Mouse (Mus musculus): Measurements from ENCODE around the gene Tmem214. TPM values are rescaled to one million over a fixed set of nuclear protein-coding genes. Genes with fewer than 3 reads are reported as not detected.
A peak's percentile ranks its signal among the peaks of the same experiment; 100 is the strongest.

The Tmem214 gene
- total RNA-seq (2022), result 10 to 100 TPM; 26.5 to 32.4 (median 29.7) TPM

GRCm38 (mm10) chr5:30867712-30868111, at the start of gene Tmem214:
Tmem214 (plus strand) TSS chr5:30868012.
- DNase-seq (ENCODE audit: low spot score in 2 of 2), result no peak

DNA sequence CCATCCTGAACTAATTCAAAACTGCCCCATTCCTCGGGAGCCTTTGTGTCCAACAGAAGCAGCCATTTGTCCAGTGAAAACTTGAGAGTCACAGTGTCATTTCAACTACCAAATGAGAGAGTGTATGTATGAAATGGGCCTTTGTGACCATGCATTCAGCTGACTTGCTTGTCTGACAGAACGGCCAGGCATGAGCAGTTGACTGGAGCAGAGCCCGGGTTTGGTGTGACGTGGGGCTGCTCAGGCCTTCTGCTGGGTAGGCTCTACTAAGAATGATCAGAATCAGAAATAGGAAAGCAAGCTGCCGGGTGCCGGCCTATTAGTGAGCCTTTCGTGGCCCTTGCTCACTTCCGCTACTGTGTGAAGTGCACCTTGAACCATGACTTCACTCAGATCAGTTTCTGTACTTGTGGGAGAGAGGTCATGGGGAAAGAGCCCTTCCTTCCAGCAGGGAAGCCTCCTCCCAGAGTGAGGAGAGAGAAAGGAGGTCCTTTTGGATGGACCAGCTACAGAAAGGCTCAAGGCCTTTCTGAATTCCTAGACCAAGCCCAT, 49.0 kb upstream of the Tmem214 start:
- DNase-seq (ENCODE audit: low spot score in 2 of 2), result no peak

- no peak for DNase-seq (ENCODE audit: low spot score in 2 of 2)
Observed at GRCm38 (mm10) chr5:30822689-30823088, 45.1 kb upstream of the Tmem214 start.

- DNase-seq (ENCODE audit: low spot score in 2 of 2), result no peak
Observed at GRCm38 (mm10) chr5:30823091-30823490, 44.7 kb upstream of the Tmem214 start.

DNA sequence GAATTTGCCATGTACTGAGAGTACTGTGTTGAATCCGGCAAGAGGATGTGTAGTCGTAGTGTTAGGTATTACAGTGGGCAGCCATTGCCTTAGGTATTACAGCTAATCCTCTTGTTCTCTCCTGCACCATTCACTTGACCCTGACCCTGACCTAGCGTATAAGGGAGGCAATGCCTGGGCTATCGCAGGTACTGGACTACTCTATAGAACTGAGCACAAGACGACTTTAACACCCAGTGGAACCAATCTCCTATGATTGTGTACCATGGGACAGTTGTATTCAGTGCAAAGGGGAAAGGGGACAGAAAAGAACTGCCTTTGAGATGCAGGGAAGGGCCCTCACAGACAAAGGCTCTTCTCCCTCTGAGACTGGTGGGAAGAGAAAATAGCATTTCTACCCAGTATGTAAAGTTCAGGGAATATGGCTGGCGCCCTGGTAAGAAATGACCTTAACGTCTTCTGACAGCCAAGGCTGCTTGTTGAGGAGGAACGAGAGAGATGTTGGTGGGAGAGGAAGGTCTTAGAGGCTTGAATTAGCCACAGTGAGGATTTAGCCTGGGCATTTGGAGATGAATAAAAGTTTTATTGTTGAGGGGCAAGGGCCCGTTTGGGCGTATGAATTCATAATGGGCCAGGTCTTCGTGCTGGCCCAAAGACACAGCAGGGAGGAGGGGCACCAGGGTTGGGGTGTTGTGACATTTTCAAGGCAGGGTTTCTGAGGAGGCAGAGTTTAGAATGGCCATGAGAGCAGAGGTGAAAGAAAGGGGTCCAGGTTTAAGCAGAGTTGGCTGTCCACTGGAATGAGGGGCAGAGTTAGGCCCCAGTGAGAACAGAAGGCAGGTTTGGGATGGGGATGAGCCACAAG, 43.5 kb upstream of the Tmem214 start:
- DNase-seq (ENCODE audit: low spot score in 2 of 2), result no peak

GRCm38 (mm10) chr5:30825166-30825565, 42.6 kb upstream of the Tmem214 start:
- peak in 1 of 2 experiments; percentile 33 for DNase-seq (ENCODE audit: low spot score in 2 of 2)

GRCm38 (mm10) chr5:30825821-30826220, 42.0 kb upstream of the Tmem214 start:
- DNase-seq (ENCODE audit: low spot score in 2 of 2), result no peak

GRCm38 (mm10) chr5:30833416-30833815, 34.4 kb upstream of the Tmem214 start:
- DNase-seq (ENCODE audit: low spot score in 2 of 2), result no peak

DNA sequence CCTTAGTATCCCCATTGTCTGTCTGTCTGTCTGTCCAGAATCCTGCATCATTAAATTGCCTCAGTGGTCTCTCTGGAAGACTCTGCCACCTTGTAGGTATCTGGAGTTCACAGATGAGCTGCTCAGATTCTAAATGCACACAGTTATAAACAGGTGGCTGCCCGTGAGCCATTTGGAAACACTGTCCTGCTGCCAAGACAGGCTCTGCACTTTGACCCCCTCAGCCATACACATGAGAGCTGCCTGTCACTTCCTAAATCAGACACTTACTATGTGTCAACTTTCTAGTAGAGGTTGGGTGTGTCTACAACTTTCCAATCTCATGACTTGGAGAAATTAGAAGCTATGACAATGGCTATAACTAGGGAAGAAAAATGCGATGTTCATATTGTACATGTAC, 28.1 kb upstream of the Tmem214 start:
- no peak for DNase-seq (ENCODE audit: low spot score in 2 of 2)

DNA sequence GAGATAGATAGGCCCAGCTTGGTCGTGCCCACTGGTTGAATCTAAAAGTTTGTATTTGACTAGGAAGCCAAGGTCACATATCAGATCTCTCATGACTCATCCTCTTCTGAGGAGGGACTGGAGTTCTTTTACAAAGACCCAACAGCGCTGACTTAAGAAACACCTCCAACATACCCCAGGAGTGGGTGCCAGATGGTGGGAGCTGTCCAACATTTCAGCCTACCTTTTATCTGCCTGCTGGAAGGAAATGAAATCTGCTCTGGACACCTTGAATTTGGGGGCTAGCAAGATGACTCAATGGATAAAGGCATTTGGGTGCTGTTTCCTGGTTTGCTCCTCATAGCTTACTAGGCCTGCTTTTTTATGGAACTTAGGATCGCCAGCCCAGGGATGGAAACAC, 25.9 kb upstream of the Tmem214 start:
- DNase-seq (ENCODE audit: low spot score in 2 of 2), result no peak

GRCm38 (mm10) chr5:30849891-30850555, 17.8 kb upstream of the Tmem214 start:
- DNase-seq (ENCODE audit: low spot score in 2 of 2), result no peak

DNA sequence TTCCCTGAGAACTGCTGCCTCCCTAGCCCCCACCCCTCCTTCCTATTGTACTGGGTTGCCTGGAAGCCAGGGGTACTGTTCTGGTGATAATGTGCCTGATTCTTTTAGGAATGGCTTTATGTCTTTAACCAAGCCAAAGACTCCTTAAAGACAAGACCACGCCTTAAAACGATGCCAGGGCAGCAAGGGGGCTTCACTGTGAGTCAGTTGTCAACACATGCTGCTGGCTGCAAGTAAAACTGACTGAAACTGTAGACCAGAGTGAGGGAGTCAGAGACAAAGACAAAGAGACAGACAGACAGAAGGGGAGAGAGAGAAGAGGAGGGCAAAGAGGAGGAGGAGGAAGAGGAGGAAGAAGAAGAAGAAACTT, 17.3 kb upstream of the Tmem214 start:
- no peak for DNase-seq (ENCODE audit: low spot score in 2 of 2)

DNA sequence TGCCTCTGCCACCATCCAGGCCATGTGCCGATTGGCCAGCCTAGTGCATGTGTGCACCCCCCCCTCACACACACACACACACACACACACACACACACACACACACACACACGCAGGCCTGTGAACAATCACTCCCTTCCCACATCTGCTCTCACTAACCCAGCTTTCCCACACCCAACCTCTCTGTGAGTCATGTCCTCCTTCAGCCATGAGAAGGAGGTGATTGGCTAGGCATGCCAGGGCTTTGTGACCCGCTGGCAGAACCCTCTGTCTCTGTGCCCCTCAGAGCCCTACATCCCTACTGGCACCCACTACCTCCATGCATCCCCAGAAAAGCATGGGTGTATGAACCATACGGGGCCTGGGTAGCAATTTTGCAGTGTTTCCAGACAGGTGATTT, 14.3 kb upstream of the Tmem214 start:
- no peak for DNase-seq (ENCODE audit: low spot score in 2 of 2)

GRCm38 (mm10) chr5:30855674-30856073, 12.1 kb upstream of the Tmem214 start:
- DNase-seq (ENCODE audit: low spot score in 2 of 2), result no peak

DNA sequence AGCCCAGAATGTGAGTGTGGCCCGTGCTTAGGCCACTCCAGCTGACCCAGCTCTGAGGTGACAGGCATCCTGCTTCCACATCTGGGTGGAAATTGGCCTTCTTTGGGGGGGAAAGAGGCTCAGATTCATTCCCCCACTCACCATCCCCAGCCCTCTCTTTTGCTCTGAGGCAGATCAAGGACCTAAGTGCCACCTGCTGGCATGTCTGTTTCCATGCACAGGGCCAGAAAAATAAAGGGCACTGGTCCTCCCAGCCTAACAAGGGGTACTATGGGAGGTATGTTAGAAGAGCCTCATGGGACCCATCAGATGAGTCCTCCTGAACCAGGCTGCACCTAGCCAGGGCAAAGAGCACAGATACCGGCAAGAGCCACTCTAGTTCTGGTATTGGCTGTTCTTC, 11.7 kb upstream of the Tmem214 start:
- DNase-seq (ENCODE audit: low spot score in 2 of 2), result no peak

- DNase-seq (ENCODE audit: low spot score in 2 of 2), result no peak
Observed at GRCm38 (mm10) chr5:30863852-30864251, 4.0 kb upstream of the Tmem214 start.

DNA sequence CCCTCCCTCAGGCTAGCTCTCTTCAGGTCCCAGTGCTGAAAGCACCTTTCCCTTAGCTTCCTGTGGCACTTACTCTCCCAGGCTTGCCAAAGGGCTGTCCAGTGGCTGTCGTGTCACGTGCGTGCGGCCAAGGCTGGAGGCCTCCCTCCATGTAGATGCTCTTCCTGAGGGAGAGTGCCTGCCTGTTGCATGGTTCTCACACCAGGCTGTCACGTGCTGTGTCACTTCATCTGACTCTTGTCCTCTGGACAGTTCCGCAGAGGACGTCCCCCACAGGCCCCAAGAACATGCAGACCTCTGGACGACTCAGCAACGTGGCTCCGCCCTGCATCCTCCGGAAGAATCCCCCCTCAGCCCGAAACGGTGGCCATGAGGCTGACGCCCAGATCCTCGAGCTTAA, 3.5 kb upstream of the Tmem214 start:
- DNase-seq (ENCODE audit: low spot score in 2 of 2), result no peak

DNA sequence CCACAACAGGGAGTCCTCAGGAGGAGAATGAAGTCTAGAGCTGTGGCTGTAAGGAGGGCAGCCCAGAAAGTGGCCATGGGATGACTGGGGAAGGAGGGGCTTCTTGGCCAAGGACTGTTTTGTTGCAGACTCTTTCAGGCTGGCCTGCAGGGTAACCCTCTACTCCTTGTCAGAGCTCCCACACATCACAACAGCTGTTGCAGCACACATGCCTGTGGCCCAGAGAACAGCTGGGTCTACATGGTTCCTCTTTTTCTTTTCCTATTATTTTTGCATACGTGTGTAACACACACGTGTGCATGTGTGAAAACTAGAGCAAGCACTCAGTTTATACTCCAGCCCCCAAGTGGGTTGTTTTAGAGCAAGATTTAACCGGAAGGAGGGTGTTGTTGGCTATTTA, 941 bp upstream of the Tmem214 start:
- DNase-seq (ENCODE audit: low spot score in 2 of 2), result no peak

GRCm38 (mm10) chr5:30868981-30869380, 1.2 kb downstream of the Tmem214 start:
- no peak for DNase-seq (ENCODE audit: low spot score in 2 of 2)

- peak; percentile 81 to 86 for DNase-seq (ENCODE audit: low spot score in 2 of 2)
Observed at GRCm38 (mm10) chr5:30869405-30870130, 1.8 kb downstream of the Tmem214 start.

- DNase-seq (ENCODE audit: low spot score in 2 of 2), result no peak
Observed at GRCm38 (mm10) chr5:30870131-30870406, 2.3 kb downstream of the Tmem214 start.

- DNase-seq (ENCODE audit: low spot score in 2 of 2), result no peak
Observed at GRCm38 (mm10) chr5:30872574-30872973, 4.8 kb downstream of the Tmem214 start.

Measured in gastrocnemius, adult 8-10 months (tissue).